Mouse (Mus musculus) intestine, postnatal 0 days (tissue): ENCODE data around the gene Paxx. TPM values are rescaled to one million over a fixed set of nuclear protein-coding genes. Genes with fewer than 3 reads are reported as not detected.

ENCODE experiments used
- ATAC-seq: fragments of 200-750 bp; cut with Nextera tagmentation; 2 replicates; pipeline ENCODE4 v1.8.0; 2017; ENCODE audit warnings: mild to moderate bottlenecking, moderate TSS enrichment, moderate library complexity
- H3K27ac ChIP-seq: fragments of 300-500 bp; sonication (generic); 2 replicates; pipeline ENCODE4 v1.5.1; 2014; ENCODE audit warnings: mild to moderate bottlenecking, low read depth, low read length, moderate library complexity
- H3K27me3 ChIP-seq: fragments of 300-500 bp; sonication (generic); replicated peaks from 2 replicates; pipeline ENCODE4 v1.6.1; 2014; ENCODE audit warnings: low read length, mixed read lengths; ENCODE audit not compliant: control insufficient read depth, insufficient read depth
- H3K36me3 ChIP-seq: fragments of 300-500 bp; sonication (generic); 2 replicates; pipeline ENCODE4 v1.6.1; 2014; ENCODE audit warnings: mild to moderate bottlenecking, moderate library complexity; ENCODE audit not compliant: control insufficient read depth, insufficient read depth
- H3K4me1 ChIP-seq: fragments of 300-500 bp; sonication (generic); replicated peaks from 2 replicates; pipeline ENCODE4 v1.6.1; 2014; ENCODE audit warnings: antibody characterized with exemption, low read length, mixed read lengths; ENCODE audit not compliant: control insufficient read depth, insufficient read depth
- H3K4me2 ChIP-seq: fragments of 300-500 bp; sonication (generic); replicated peaks from 2 replicates; pipeline ENCODE4 v1.6.1; 2014; ENCODE audit warnings: low read depth, mild to moderate bottlenecking, moderate library complexity
- H3K4me3 ChIP-seq: fragments of 300-500 bp; sonication (generic); 2 replicates; pipeline ENCODE4 v1.5.1; 2014; ENCODE audit warnings: low read depth, low read length
- H3K9ac ChIP-seq: fragments of 300-500 bp; sonication (generic); 2 replicates; pipeline ENCODE4 v1.6.1; 2014; ENCODE audit warnings: mild to moderate bottlenecking, low read depth, low read length
- H3K9me3 ChIP-seq: fragments of 300-500 bp; sonication (generic); 2 replicates; pipeline ENCODE4 v1.6.1; 2016; ENCODE audit warnings: mixed run types; ENCODE audit not compliant: control insufficient read depth
- CTCF ChIP-seq: sonication (generic); IDR thresholded peaks from 2 replicates; pipeline ENCODE4 v1.5.1; 2016; ENCODE audit warnings: low read depth, mild to moderate bottlenecking, control low read depth, antibody characterized with exemption, moderate library complexity
- WGBS: fragments of 180-500 bp; shearing (Covaris S2); extraction: QIAGEN DNeasy Blood & Tissue Kit; methylation state at CpG from one replicate; pipeline ENCODE4 v1.1.7; 2014; 5-methylcytosine and 5-hydroxymethylcytosine counted together
- polyA plus RNA-seq: library from polyadenylated mRNA; unstranded; fragments of >200 nt; fragmentation: Nextera tagmentation; extraction: Ambion mirVana; gene quantifications from 2 replicates; pipeline ENCODE4 v1.2.1, GENCODE M21; 2015

The Paxx gene
- polyA plus RNA-seq, 1 experiment from 2014 or later, result 41.2 TPM

DNA sequence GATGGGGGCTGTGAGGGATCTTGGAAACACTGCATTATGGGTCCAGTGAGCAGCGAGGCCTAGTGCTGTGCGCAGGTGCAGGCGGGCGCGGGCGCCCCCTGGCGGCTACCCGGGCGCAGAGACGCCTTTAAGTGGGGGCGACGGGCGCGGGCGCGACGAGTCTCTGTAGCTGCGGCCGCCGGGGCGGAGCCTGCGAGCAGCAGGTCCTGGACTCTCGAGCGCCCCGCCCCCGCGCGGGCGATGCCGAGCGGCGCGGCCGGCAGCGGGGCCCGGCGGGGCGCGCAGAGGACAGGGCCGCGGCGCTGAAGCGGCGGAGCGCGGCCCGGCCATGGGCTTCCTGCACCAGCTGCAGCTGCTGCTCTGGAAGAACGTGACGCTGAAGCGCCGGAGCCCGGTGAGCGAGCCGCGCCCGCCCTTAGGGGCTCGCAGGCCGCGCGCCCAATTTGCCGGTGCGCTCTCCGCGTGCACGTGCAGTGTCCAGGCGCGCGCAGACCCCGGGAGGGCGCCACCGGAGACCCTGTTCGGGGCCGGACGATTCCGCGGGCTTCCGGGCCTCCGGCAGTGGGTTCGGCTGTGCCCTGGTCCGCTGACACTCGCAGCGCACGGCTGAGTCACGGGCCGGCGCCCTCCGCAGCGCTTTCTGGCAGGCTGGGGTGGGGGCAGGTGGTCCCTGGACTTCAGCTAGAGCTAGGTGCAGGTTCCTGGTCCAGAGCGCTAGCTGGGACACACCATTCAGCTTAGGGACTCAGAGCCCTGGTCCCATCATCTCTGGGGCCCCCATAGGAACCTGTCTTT lies 32.3 kb downstream of the Paxx start, which contains the start of gene Abca2:
Abca2 (plus strand) TSS at position 262 of the 795 bp plus-strand sequence.
- no peaks in the 10 kb centered on the region; the same call in 1 of the 2 replicates for H3K4me1 ChIP-seq
- under 1% methylated on average over 66 of the region's 89 CpGs for WGBS
- peak within 1 kb of the TSS; percentile 38 for H3K9ac ChIP-seq
- peaks cover 9% of the 10 kb centered on the region; the same call in 1 of the 2 replicates for H3K27me3 ChIP-seq
- peak; percentile 84 for ATAC-seq
- H3K4me2 ChIP-seq, result peak within 1 kb of the TSS; percentile 97
- TF ChIP-seq CTCF, result peak; percentile 96
- no peaks in the 10 kb centered on the region for H3K9me3 ChIP-seq
- no peaks in the 10 kb centered on the region for H3K36me3 ChIP-seq
- no peak within 1 kb of the TSS for H3K27ac ChIP-seq
- H3K4me3 ChIP-seq, result peak within 1 kb of the TSS; percentile 60

DNA sequence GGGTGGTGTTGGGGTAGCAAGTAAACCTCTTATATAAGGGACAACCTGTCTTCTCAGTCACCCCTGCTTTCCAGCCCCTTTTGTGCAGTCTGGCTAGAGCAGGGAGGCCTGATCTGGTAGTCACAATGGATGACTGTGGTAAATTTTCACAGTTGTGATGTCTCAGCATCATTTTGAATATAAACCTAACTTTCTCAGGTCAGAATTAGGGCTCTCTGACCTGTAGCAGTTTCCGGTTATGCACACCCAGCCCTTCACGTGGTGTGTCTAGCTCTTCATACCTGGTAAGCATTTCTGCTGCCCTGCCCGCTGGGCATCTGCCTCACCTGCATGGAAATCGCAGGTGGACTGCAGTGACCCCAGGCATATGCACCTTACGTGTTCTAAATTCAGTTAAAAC lies 33.6 kb downstream of the Paxx start:
- Histone ChIP-seq H3K4me2 (no peak overlapping the region), H3K9ac (no peak overlapping the region), H3K36me3 (no peaks in the 10 kb centered on the region), H3K27ac (no peak overlapping the region), H3K27me3 (peaks cover 9% of the 10 kb centered on the region; the same call in 1 of the 2 replicates), H3K4me3 (no peak overlapping the region), H3K9me3 (no peaks in the 10 kb centered on the region), H3K4me1 (peaks cover 2% of the 10 kb centered on the region; the same call in 1 of the 2 replicates)
- ATAC-seq, result no peak
- 91% methylated on average over 5 of the region's 5 CpGs for WGBS
- no peak for TF ChIP-seq CTCF

DNA sequence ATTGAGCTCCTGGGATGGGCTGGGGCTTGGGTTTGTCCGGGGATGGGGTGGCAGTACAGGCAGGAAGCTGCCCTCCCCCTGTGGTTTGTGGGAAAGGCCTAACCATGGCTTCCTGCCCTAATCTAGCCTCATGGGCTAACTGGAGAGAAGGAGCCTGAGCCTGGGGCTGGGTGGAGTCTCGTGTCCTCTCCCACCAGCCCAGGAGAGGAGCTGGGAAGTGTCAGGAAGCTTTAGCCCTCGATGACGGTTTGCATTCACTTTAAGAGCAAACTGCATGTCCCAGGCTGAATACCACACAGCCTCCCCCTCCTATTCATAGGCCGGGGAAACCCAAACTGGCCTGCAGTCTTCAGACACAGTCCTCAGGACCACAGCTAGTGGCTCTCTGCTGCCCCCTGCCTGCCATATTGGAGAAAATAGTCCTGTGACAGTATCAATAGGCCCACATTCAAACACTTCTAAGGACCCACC lies 34.1 kb downstream of the Paxx start:
- WGBS, result 43% methylated on average over 5 of the region's 5 CpGs
- ATAC-seq, result no peak
- Histone ChIP-seq H3K4me2 (no peak overlapping the region), H3K36me3 (no peaks in the 10 kb centered on the region), H3K4me1 (peaks cover 2% of the 10 kb centered on the region; the same call in 1 of the 2 replicates), H3K9me3 (no peaks in the 10 kb centered on the region), H3K27ac (no peak overlapping the region), H3K4me3 (no peak overlapping the region), H3K27me3 (peaks cover 9% of the 10 kb centered on the region; the same call in 1 of the 2 replicates), H3K9ac (no peak overlapping the region)
- peak; percentile 97 for TF ChIP-seq CTCF

DNA sequence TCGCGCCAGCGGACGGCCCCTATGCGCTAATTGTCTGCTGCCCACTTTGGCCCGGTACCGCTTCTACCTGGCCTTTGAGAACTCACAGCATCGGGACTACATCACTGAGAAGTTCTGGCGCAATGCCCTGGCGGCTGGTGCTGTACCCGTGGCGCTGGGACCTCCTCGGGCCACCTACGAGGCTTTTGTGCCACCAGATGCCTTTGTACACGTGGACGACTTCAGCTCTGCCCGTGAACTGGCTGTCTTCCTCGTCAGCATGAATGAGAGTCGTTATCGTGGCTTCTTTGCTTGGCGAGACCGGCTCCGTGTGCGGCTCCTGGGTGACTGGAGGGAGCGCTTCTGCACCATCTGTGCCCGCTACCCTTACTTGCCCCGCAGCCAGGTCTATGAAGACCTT lies 35.4 kb downstream of the Paxx start:
- WGBS, result 53% methylated on average over 27 of the region's 27 CpGs

DNA sequence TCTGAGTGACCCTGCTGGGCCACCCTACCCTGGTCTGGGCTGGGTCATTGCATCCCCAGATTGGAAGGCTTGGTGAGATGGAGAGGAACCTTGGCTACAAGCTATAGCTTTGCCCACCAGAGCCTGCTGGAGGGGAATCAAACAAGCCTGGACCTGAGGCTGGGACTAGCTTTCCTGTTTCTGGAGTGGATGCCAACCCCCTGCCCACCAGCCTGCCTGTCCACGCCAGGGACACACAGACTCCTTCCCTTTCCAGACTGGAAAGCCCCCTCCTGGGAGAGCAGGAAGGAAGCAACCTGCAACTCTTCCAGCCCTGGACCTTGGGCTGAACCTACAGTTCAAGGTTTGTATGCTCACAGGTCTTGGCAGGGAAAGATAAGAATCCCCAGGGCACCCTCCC lies 37.3 kb downstream of the Paxx start:
- Histone ChIP-seq H3K9me3 (no peaks in the 10 kb centered on the region), H3K9ac (no peak overlapping the region), H3K4me3 (no peak overlapping the region), H3K4me1 (peaks cover 2% of the 10 kb centered on the region; the same call in 1 of the 2 replicates), H3K4me2 (no peak overlapping the region), H3K36me3 (no peaks in the 10 kb centered on the region), H3K27ac (no peak overlapping the region), H3K27me3 (peaks cover 9% of the 10 kb centered on the region; the same call in 1 of the 2 replicates)
- TF ChIP-seq CTCF, result no peak
- no peak for ATAC-seq
- WGBS, result 61% methylated on average over 1 of the region's 1 CpGs

More for the DNA sequence above, 35.4 kb downstream of the Paxx start:
- H3K36me3 ChIP-seq, result no peaks in the 10 kb centered on the region
- no peak for TF ChIP-seq CTCF
- H3K4me1 ChIP-seq, result peaks cover 2% of the 10 kb centered on the region; the same call in 1 of the 2 replicates
- ATAC-seq, result no peak
- H3K27ac ChIP-seq, result no peak overlapping the region
- H3K9ac ChIP-seq, result no peak overlapping the region
- H3K4me2 ChIP-seq, result no peak overlapping the region
- no peaks in the 10 kb centered on the region for H3K9me3 ChIP-seq
- H3K4me3 ChIP-seq, result no peak overlapping the region
- H3K27me3 ChIP-seq, result peaks cover 9% of the 10 kb centered on the region; the same call in 1 of the 2 replicates

DNA sequence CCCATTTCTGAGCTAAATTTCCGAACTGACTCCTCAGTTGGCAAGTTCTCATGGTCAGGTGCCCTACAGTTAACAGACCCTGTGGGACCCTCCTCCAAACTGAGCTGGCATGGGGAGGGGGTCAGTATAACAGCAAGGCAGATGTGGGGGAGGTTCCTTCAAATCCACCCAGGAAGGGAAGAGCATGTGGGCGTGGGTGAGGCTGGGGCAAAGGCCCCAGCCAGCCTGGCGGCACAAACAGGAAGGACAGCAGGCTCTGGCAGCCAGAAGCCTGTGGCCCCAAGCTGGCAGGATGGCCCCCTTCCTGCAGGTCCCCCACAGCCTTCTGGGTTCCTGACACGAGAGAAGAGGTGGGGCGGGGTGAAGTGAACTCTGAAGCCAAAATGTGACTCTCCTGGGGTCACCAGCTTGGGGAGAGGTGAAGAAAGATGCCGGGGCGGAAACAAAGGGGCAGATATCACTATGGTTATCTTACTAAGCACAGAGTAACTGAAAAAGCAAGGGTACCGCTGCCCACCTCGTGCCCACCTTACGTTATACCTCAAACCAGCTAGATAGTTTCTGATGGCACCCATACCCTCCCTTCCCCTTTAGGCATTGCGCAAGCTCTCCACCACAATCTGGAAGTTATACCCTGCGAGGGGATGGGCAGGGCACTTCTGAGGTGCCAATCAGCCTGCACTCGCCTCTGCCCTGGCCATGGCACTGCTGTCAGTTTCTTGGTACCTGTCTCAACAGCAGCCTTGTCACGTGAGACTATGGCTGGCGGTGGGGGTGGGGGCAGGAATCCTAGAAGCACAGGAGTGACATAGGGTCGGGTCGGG lies 38.1 kb downstream of the Paxx start, which contains the start of gene Fut7:
Fut7 (plus strand) TSS at position 681 of the 824 bp plus-strand sequence.
- 52% methylated on average over 17 of the region's 17 CpGs for WGBS
- no peak for ATAC-seq
- Histone ChIP-seq H3K27ac (no peak within 1 kb of the TSS), H3K36me3 (no peaks in the 10 kb centered on the region), H3K27me3 (peaks cover 9% of the 10 kb centered on the region; the same call in 1 of the 2 replicates), H3K4me3 (no peak within 1 kb of the TSS), H3K4me1 (0 out of 2 replicates have a peak, but pooled peaks cover 2% of the 10 kb centered on the region), H3K4me2 (no peak within 1 kb of the TSS), H3K9me3 (no peaks in the 10 kb centered on the region), H3K9ac (no peak within 1 kb of the TSS)
- 0 out of 2 replicates have a peak, but pooled peaks have one; percentile 7 for TF ChIP-seq CTCF
